Mouse (Mus musculus) midbrain, embryonic 13.5 days (tissue): ENCODE measurements around the gene Gm14401. TPM values are rescaled to one million over a fixed set of nuclear protein-coding genes. Genes with fewer than 3 reads are reported as not detected.
"Not testable (repeated sequence)": the region's sequence is repeated elsewhere in the genome, so short reads cannot be mapped to it uniquely, and the experiment has no call there.

Experiments used
- ATAC-seq: fragments of 200-750 bp; cut with Nextera tagmentation; 2 replicates; pipeline ENCODE4 v1.8.0; 2017; ENCODE audit warnings: mild to moderate bottlenecking, moderate TSS enrichment, moderate library complexity
- H3K27ac ChIP-seq: fragments of 300-500 bp; sonication (generic); 2 replicates; pipeline ENCODE4 v1.5.1; 2015; ENCODE audit warnings: inconsistent platforms, mild to moderate bottlenecking, moderate library complexity
- H3K27me3 ChIP-seq: fragments of 300-500 bp; sonication (generic); 2 replicates; pipeline ENCODE4 v1.6.1; 2015; ENCODE audit warnings: mild to moderate bottlenecking, inconsistent platforms
- H3K36me3 ChIP-seq: fragments of 300-500 bp; sonication (generic); 2 replicates; pipeline ENCODE4 v1.6.1; 2015; ENCODE audit warnings: mild to moderate bottlenecking, inconsistent platforms
- H3K4me1 ChIP-seq: fragments of 300-500 bp; sonication (generic); replicated peaks from 2 replicates; pipeline ENCODE4 v1.6.1; 2015; ENCODE audit warnings: inconsistent platforms
- H3K4me2 ChIP-seq: fragments of 300-500 bp; sonication (generic); replicated peaks from 2 replicates; pipeline ENCODE4 v1.6.1; 2015; ENCODE audit warnings: moderate library complexity, mild to moderate bottlenecking, inconsistent platforms
- H3K4me3 ChIP-seq: fragments of 300-500 bp; sonication (generic); replicated peaks from 2 replicates; pipeline ENCODE4 v1.5.1; 2015; ENCODE audit warnings: mild to moderate bottlenecking, inconsistent platforms
- H3K9ac ChIP-seq: fragments of 300-500 bp; sonication (generic); replicated peaks from 2 replicates; pipeline ENCODE4 v1.6.1; 2015; ENCODE audit warnings: mild to moderate bottlenecking, inconsistent platforms
- H3K9me3 ChIP-seq: fragments of 300-500 bp; sonication (generic); 2 replicates; pipeline ENCODE4 v1.6.1; 2016; ENCODE audit warnings: mild to moderate bottlenecking, inconsistent platforms
- WGBS: fragments of 180-500 bp; shearing (Covaris S2); methylation state at CpG from one replicate; pipeline ENCODE4 v1.1.7; 2015; 5-methylcytosine and 5-hydroxymethylcytosine counted together
- polyA plus RNA-seq: library from polyadenylated mRNA; unstranded; fragments of >200 nt; fragmentation: Nextera tagmentation; extraction: Ambion mirVana; gene quantifications from 2 replicates; pipeline ENCODE4 v1.2.1, GENCODE M21; 2015

Gm14401 gene
- not detected in 2 replicates for polyA plus RNA-seq

DNA sequence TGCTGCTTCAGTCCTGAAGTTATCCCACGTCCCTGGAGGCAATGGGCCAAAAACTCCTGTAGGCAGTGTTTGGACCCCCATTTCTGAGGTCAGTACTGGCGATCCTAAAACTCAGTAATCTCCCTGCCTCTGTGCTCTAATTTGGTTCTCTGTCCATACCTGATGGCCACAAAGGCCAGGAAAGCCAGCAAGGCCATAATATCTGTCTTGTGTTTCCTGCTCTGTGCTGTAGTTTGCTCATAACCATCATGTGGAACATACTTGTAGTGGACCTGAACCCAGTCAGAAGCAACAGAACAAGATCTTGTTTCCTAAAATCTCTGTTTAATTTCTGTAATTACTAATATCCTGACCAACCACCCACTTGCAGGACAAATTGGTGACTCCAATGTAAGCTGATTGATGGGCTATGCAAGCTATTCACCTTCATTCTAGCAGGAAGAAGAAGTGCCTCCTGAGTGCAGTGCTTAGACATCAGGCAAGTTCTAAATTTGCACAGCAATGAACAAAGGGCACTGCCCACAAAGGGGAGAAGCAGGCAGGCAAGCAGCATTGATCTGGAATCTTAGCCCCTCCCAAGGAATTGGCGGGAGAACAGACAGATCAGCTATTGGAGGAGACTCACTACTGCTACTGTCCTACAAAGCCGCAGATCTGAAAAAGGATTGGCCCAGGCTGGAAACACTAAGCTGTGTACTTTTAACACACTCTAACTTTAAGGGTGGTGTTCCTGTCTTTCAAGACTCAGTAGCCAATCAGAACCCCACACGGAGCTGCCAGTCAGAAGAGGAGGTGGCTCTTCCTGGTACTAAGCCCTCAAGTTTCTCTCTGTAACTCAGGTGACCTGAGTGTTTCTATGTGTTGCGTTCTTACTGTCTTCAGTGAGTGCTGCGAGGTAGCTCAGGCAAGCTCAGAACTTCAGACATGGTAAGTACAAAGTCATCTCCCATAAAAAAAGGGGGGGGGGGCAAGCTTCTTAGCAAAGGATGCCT lies at the start of gene Gm14401:
Gm14401 (plus strand) TSS at position 889 of the 992 bp plus-strand sequence.
- 70% methylated on average over 7 of the region's 7 CpGs for WGBS
- not testable (repeated sequence) for H3K4me2 ChIP-seq, H3K27me3 ChIP-seq, H3K9ac ChIP-seq, H3K4me1 ChIP-seq, H3K4me3 ChIP-seq, H3K27ac ChIP-seq, ATAC-seq, H3K36me3 ChIP-seq
- peaks cover 13% of the 10 kb centered on the region; the same call in 1 of the 2 replicates for H3K9me3 ChIP-seq

DNA sequence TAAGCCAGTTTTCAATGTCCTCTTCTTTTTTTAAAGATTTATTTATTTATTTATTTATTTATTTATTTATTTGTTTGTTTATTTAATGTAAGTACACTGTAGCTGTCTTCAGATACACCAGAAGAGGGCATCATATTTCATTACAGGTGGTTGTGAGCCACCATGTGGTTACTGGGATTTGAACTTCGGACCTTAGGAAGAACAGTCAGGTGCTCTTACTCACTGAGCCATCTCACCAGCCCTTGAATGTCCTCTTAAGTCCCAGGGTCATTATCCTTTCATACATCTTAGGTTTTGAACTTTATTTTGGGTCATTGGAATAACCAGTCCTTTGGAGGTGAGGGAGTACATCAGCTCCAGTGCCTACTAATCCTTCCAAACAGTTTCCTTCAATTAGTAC lies 1.3 kb upstream of the Gm14401 start:
- H3K4me3 ChIP-seq, H3K36me3 ChIP-seq, H3K27ac ChIP-seq, H3K4me1 ChIP-seq, ATAC-seq, H3K4me2 ChIP-seq, H3K27me3 ChIP-seq, H3K9ac ChIP-seq: not testable (repeated sequence)
- H3K9me3 ChIP-seq = peaks cover 13% of the 10 kb centered on the region; the same call in 1 of the 2 replicates
- WGBS = 80% methylated on average over 1 of the region's 1 CpGs

DNA sequence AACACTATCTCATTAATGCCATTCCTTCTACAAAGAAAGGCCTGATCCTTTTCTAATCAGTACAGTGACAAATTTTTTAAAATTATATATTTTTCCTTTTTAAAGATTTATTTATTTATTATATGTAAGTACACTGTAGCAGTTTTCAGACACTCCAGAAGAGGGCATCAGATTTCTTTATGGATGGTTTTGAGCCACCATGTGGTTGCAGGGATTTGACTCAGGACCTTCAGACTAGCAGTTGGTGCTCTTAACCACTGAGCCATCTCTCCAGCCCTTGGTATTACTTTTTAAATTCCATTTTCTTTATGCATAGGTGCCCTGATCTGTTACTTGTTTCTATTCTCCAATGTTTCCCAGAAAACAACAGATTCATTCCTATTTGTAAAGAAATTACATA lies 895 bp downstream of the Gm14401 start:
- H3K9ac ChIP-seq, ATAC-seq, H3K4me3 ChIP-seq, H3K27ac ChIP-seq, H3K4me2 ChIP-seq, H3K36me3 ChIP-seq, H3K27me3 ChIP-seq, H3K4me1 ChIP-seq: not testable (repeated sequence)
- peaks cover 13% of the 10 kb centered on the region; the same call in 1 of the 2 replicates for H3K9me3 ChIP-seq

DNA sequence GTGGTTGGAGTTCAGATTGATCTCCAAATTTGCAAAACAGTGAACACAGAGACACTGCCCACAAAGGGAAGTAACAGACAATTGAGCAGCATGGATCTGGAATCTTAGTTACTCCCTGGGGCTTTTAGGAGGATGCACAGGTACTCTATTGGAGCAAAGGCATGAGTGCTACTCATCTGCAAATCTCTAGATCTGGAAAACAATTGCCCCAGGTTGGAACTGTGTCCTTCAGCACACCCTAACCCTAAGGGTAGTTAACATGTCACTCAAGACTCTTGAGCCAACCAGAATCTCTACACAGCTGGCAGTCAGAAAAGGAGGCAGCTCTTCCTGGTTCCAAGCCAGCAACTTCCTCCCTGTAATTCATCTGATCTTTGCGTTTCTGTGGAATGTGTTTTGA lies 5.7 kb downstream of the Gm14401 start:
- WGBS = 83% methylated on average over 1 of the region's 1 CpGs
- not testable (repeated sequence) for H3K4me3 ChIP-seq, H3K36me3 ChIP-seq, H3K4me2 ChIP-seq, H3K9me3 ChIP-seq, H3K9ac ChIP-seq, H3K27ac ChIP-seq, H3K27me3 ChIP-seq, H3K4me1 ChIP-seq, ATAC-seq

DNA sequence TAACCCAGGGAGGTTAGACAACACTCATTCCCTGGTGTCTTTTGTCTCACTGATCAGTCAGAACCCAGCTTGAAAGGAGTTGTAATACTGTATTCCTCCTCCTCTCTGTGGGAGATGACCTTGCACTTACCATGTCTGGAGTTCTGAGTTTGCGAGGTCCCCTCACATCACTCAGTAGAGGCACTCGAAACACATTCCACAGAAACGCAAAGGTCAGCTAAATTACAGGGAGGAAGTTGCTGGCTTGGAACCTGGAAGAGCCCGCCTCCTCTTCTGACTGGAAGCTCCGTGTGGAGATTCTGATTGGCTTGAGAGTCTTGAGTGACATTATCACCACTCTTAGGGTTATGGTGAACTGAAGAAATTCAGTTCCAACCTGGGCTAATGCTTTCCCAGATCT lies 35.0 kb downstream of the Gm14401 start:
- not testable (repeated sequence) for H3K4me2 ChIP-seq, H3K9ac ChIP-seq, H3K4me3 ChIP-seq, H3K9me3 ChIP-seq, H3K36me3 ChIP-seq, ATAC-seq, H3K27me3 ChIP-seq, H3K4me1 ChIP-seq, H3K27ac ChIP-seq
- WGBS = 87% methylated on average over 5 of the region's 5 CpGs

DNA sequence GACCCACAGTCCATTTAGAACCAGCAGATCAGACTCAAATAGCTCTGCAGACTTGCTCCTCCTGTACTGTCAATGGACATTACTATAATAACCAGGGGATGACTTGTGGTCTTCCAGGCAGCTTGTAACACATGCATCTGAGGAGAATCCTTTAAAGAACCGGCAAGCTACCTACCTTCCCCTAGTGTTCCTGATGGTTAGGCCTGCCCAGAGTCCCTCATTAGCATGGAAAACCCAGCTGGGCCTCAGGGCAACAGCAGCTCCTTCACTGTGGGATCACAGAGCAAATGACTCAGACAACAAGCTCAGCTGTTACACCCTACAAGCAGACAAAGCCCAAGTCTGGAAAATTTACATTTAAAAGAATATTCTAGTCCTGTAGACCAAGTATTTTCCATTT lies 55.0 kb downstream of the Gm14401 start:
- not testable (repeated sequence) for H3K9ac ChIP-seq, H3K4me3 ChIP-seq, H3K27me3 ChIP-seq, H3K9me3 ChIP-seq, H3K27ac ChIP-seq, ATAC-seq, H3K4me2 ChIP-seq, H3K4me1 ChIP-seq, H3K36me3 ChIP-seq
- WGBS = 49% methylated on average over 1 of the region's 1 CpGs

Other genes starting within 250 kb of the Gm14401 start
- gene Gm14408, start 243.2 kb upstream of the Gm14401 start, polyA plus RNA-seq = not detected in 2 replicates
- gene Gm14296, start 146.5 kb upstream of the Gm14401 start, polyA plus RNA-seq = 14.0 and 14.8 TPM in 2 replicates
- 6.9 and 9.4 TPM in 2 replicates for gene Gm14419, start 73.4 kb upstream of the Gm14401 start, polyA plus RNA-seq
- 31.5 and 41.4 TPM in 2 replicates for gene Gm14410, start 132.1 kb downstream of the Gm14401 start, polyA plus RNA-seq
- not detected in 2 replicates for gene Gm14409, start 192.7 kb downstream of the Gm14401 start, polyA plus RNA-seq
- 0.16 TPM in 1 of 2 replicates, not detected in the other for gene Gm14412, start 250.0 kb downstream of the Gm14401 start, polyA plus RNA-seq